Mouse (Mus musculus) stomach, postnatal 0 days (tissue): ENCODE measurements at regions not wholly inside any gene's neighbourhood (a gene's known extent, or its start where the extent isn't known, plus 50 kb on each side); places are given as distances from the start of the nearest gene placed in this dataset.

Experiments
- CTCF ChIP-seq: IDR thresholded peaks from 2 replicates; pipeline ENCODE4 v1.5.1; 2016; ENCODE audit warnings: antibody characterized with exemption, low read depth, mild to moderate bottlenecking, moderate library complexity
- EP300 ChIP-seq: optimal IDR thresholded peaks from 2 replicates; pipeline ENCODE3; 2016; ENCODE audit warnings: antibody characterized with exemption

DNA sequence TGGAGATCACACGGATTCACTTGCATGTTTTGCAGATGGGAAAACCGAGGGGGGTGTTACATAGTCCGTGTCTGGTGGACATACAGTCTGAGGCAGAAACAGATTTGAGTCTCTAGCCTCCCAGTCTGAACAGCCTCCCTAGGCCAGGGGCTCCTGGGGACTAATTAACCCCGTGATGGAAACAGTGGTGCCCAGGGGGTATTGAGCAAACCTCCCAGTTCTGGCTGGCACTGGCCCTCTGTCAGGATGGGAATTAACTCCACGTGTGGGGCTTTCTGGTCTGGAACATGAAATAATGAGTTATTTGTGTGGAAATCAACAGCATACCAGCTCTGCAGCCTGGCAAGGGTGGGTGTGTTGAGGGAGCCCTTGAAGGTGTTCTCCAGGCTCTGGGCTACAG, 79.9 kb upstream of the Nek6 start:
- TF ChIP-seq CTCF (no peak), EP300 (no peak)
